Mouse (Mus musculus) testis, adult 2 months (tissue): Measurements from ENCODE around the gene Krt36. TPM values are rescaled to one million over a fixed set of nuclear protein-coding genes. Genes with fewer than 3 reads are reported as not detected.
A peak's percentile ranks its signal among the peaks of the same experiment; 100 is the strongest.

Experiments
- H3K27ac ChIP-seq: fragments of 200-500 bp; 2 replicates; pipeline ENCODE4 v1.5.1; 2012; ENCODE audit warnings: low read depth, low read length; ENCODE audit not compliant: control insufficient read depth, insufficient read depth
- H3K27me3 ChIP-seq: fragments of 200-500 bp; 2 replicates; pipeline ENCODE4 v1.6.1; 2012; ENCODE audit warnings: mild to moderate bottlenecking, low read length, moderate library complexity; ENCODE audit not compliant: control insufficient read depth, insufficient read depth
- H3K36me3 ChIP-seq: fragments of 200-500 bp; 2 replicates; pipeline ENCODE4 v1.6.1; 2012; ENCODE audit warnings: mild to moderate bottlenecking, low read length; ENCODE audit not compliant: control insufficient read depth, insufficient read depth
- H3K4me1 ChIP-seq: fragments of 200-500 bp; 2 replicates; pipeline ENCODE4 v1.6.1; 2012; ENCODE audit warnings: low read length; ENCODE audit not compliant: control insufficient read depth, insufficient read depth
- H3K4me3 ChIP-seq: fragments of 200-500 bp; 2 replicates; pipeline ENCODE4 v1.5.1; 2012; ENCODE audit warnings: low read depth, mild to moderate bottlenecking, low read length, moderate library complexity, mixed read lengths; ENCODE audit not compliant: control insufficient read depth
- CTCF ChIP-seq: fragments of 200-500 bp; IDR thresholded peaks from 2 replicates; pipeline ENCODE4 v1.5.1; 2012; ENCODE audit warnings: low read depth, mild to moderate bottlenecking, inconsistent platforms, low read length, moderate library complexity; ENCODE audit not compliant: control insufficient read depth, insufficient read depth, insufficient replicate concordance
- POLR2A ChIP-seq: fragments of 200-500 bp; IDR thresholded peaks from 2 replicates; pipeline ENCODE4 v1.6.1; 2012; ENCODE audit warnings: low read depth, mild to moderate bottlenecking, inconsistent platforms, low read length, moderate library complexity; ENCODE audit not compliant: control insufficient read depth
- polyA plus RNA-seq: library from polyadenylated mRNA; depleted of rRNA; stranded (reverse); fragments of >200 nt; gene quantifications from 2 replicates; pipeline ENCODE4 v1.2.3, GENCODE M21; 2012; rRNA removed

The Krt36 gene
- not detected in 2 replicates for polyA plus RNA-seq

DNA sequence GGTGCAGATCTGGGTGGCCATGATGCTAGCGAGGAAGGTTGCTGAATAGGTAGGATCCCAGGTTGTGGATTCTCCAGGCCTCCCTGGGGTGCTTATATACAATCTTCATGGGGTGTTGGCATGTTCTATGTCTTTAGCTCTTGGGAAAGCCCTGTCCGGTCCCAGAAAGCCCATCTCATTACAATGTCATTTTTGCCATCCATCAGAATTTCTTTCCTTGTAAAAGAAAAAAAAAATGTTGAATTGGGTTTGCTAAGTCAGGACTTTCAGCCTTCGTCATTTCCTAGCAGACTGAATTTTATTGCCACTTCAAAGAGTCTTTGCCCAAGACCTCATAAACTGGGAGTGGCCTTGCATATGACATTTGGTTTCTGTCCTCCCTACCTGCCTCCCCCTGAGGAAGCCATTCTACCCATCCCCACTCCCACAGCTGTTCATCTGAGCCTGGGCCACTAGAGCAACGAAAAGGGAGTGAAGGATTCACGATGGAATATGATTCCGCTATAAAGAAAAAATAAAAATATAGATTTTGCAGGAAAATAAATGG, at the start of gene Krt36:
Gene Krt36 (minus strand): TSS at position 51 of the 547 bp plus-strand sequence.
- Histone ChIP-seq H3K4me1 (no peaks in the 10 kb centered on the region), H3K4me3 (no peak within 1 kb of the TSS), H3K27ac (no peak within 1 kb of the TSS)

DNA sequence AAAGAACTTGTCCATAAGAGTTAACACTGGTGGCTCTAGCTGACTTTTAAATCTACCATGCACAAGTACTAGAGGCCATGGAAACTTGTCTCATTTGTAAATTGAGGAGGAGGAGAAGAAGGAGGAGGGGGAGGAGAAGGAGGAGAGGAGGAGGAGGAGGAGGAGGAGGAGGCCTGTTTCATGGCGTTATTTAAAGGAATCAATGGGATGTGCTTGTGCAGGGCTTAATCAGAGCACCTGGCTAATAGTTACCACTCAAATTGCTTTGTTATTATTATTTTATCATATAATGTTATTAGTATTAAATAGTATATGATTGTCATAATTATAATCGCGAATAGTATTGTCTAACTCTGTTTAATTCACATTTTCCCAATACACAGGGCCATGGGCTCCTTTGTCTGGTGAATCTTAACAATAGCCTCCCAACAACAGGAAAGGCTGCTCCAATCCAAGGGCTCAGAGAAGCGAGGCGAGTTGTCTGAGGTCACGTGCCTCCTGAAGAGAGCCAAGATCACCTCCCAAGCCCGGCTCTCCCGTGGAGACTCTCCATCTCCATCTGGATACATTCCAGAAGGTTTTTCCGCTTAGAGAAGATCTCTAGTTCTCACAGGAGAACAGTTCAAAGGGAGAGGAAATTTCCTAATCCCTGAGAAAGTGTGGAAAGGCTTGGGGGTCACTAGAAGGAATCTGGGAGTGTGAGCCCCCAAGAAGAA, 43.3 kb upstream of the Krt36 start, which contains the start of gene Krt19:
Gene Krt19 (minus strand): TSS at position 51 of the 716 bp plus-strand sequence.
- no peak for TF ChIP-seq POLR2A
- Histone ChIP-seq H3K27me3 (no peaks in the 10 kb centered on the region), H3K36me3 (no peaks in the 10 kb centered on the region), H3K4me1 (peaks cover 3% of the 10 kb centered on the region), H3K27ac (no peak within 1 kb of the TSS), H3K4me3 (no peak within 1 kb of the TSS)

More for the DNA sequence above, at the start of gene Krt36:
- Histone ChIP-seq H3K27me3 (no peaks in the 10 kb centered on the region), H3K36me3 (no peaks in the 10 kb centered on the region)
- TF ChIP-seq POLR2A: no peak
- no peak for TF ChIP-seq CTCF

DNA sequence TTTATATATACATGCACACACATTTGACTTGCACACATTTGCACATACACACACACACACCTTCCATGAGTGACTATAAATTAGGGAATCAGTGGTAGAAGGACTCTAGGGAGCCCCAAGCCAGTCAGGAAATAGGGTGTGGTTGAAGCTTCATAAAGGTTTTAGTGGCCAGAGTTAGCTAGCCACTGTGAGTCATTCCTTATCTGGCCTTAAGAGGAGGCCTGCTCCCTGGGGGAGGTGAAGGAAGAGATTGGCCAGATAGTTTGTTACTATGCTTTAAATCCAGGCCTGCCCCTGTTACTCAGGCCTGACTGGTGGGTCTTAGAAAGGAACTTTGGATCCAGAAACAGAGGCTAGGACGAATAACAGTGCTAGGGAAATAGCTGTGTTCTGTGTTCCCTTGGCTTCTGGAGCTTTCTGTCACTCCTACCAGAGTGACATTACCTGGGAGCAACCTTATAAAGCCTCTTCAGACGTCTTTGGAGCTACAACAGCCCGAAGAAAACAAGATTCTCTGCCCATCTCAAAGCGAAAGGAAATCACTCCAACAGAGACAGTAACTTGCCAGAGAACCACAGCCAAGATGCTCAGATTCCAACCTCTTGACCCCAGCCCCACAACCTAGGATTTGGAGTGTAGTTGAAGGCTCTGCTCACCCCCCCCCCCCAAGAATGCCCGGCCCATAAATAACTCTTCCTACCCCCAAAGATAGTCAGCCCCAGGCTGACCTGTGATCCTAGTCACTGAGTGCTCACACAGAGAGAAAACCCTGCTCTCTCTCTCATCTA, 42.3 kb upstream of the Krt36 start:
- no peaks in the 10 kb centered on the region for H3K27me3 ChIP-seq

DNA sequence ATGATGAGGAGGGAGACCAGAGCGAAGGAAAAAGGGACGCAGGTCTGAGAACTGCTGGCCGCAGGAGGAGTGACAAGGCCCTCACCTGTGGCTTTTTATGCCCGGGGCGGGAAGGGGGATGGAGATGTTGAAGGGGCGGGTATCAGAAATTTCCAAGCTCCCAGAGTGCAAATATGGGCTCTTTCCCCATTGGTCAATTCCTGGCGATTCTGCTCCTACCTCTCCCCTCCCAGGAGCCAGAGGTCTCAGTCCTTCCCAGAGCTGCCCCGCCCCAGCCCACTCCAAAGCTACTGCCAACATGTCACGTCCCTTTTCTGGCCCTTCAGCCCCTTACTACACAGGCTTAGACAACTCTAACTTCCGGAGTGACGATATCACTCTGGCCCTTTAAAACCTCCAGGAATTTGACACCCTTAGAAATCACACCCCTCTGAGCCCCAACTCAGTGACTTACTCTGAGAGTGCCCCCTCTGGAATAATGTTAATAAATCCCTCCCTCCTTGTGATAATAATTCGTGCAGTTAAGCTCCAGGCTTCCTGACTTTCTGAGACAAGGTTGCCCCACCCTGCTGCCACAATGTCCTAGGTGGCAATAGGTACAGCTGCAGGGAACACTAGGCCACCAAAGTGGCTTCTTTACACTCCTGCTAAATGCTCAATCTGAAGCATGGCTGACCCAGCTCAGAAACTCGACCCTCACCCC, 40.6 kb upstream of the Krt36 start:
- Histone ChIP-seq H3K27ac (no peak overlapping the region), H3K27me3 (no peaks in the 10 kb centered on the region), H3K4me3 (no peak overlapping the region), H3K4me1 (peaks cover 3% of the 10 kb centered on the region), H3K36me3 (no peaks in the 10 kb centered on the region)
- TF ChIP-seq CTCF (no peak), POLR2A (no peak)

More for the DNA sequence above, 42.3 kb upstream of the Krt36 start:
- H3K4me3 ChIP-seq: no peak overlapping the region
- H3K4me1 ChIP-seq: peaks cover 3% of the 10 kb centered on the region
- no peaks in the 10 kb centered on the region for H3K36me3 ChIP-seq
- H3K27ac ChIP-seq: no peak overlapping the region
- TF ChIP-seq CTCF (no peak), POLR2A (no peak)

DNA sequence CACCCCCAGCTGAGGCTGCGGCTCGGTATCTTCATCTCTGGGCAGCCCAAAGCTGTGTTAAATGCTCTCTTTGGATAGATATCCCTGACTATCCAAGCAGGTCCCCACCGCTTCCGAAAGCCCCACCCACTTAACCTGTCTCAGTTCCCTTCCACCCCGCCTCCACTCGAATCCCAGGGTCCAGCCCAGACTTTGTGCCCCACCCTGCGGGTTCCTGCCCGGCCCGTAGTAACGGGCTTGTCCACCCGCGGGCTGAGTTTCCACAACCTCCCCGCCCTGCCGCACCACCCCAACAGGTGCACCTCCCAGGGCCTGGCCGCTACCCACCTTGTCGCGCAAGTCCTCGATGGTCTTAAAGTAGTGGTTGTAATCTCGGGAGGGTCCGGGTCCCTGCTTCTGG, 39.7 kb upstream of the Krt36 start:
- no peak for TF ChIP-seq CTCF
- no peak for TF ChIP-seq POLR2A
- Histone ChIP-seq H3K4me1 (peaks cover 3% of the 10 kb centered on the region), H3K36me3 (no peaks in the 10 kb centered on the region), H3K27ac (no peak overlapping the region), H3K4me3 (peak overlapping the region; percentile 6; the same call in 1 of the 2 replicates), H3K27me3 (no peaks in the 10 kb centered on the region)

DNA sequence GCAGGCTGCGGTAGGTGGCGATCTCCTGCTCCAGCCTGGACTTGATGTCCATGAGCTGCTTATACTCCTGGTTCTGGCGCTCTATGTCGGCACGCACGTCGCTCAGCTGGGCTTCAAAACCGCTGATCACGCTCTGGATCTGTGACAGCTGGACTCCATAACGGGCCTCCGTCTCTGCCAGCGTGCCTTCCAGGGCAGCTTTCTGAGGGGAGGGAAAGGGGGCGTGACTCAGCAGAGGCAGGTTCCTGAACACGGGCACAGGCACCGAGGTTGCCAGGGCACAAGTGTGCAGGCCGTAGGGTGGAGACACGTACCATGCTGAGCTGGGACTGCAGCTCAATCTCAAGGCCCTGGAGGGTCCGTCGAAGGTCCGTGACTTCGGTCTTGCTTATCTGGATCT, 35.5 kb upstream of the Krt36 start:
- peaks cover 3% of the 10 kb centered on the region for H3K4me1 ChIP-seq
- H3K4me3 ChIP-seq: no peak overlapping the region
- no peaks in the 10 kb centered on the region for H3K36me3 ChIP-seq
- H3K27ac ChIP-seq: no peak overlapping the region
- TF ChIP-seq CTCF (no peak), POLR2A (no peak)
- H3K27me3 ChIP-seq: no peaks in the 10 kb centered on the region

DNA sequence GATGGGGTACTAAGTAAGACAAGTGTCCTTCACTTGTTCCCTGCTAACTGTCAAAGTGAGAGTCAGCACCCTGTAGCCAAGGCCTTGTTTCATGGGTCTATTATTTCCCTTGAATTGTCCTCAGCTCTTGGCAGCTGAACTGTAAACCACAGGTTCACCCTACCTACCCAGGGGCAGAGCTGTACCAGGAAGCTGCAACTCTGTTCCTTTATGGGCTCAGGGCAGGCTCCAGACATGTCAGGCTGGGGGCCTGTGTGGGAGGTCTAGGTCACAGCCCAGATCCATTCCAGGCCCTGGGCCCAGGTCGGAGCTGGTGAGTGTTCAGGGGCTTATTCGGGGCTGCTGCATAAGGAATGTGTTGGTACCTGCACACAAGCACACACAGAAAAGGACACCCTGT, 34.0 kb upstream of the Krt36 start:
- Histone ChIP-seq H3K36me3 (no peaks in the 10 kb centered on the region), H3K4me1 (no peaks in the 10 kb centered on the region), H3K4me3 (no peak overlapping the region), H3K27ac (no peak overlapping the region), H3K27me3 (no peaks in the 10 kb centered on the region)
- no peak for TF ChIP-seq CTCF
